Mouse (Mus musculus): ENCODE data around the gene Spred3.

The Spred3 gene

GRCm38 (mm10) chr7:29134230-29134629, 36.0 kb downstream of the Spred3 start:
- DNase-seq (ENCODE audit: low spot score in 2 of 2) = no peak

- no peak for DNase-seq (ENCODE audit: low spot score in 2 of 2)
Observed at GRCm38 (mm10) chr7:29128725-29129124, 41.5 kb downstream of the Spred3 start.

GRCm38 (mm10) chr7:29126173-29126915, 43.9 kb downstream of the Spred3 start:
- DNase-seq (ENCODE audit: low spot score in 2 of 2) = peak; percentile 60 to 61

- peak in 1 of 2 experiments; percentile 37 for DNase-seq (ENCODE audit: low spot score in 2 of 2)
Observed at GRCm38 (mm10) chr7:29124970-29125369, 45.2 kb downstream of the Spred3 start, which contains the start of gene Ryr1. TSS of gene Ryr1 (minus strand) at chr7:29125179.

- DNase-seq (ENCODE audit: low spot score in 2 of 2) = no peak
Observed at GRCm38 (mm10) chr7:29123531-29124358, 46.5 kb downstream of the Spred3 start.

GRCm38 (mm10) chr7:29122821-29123220, 47.4 kb downstream of the Spred3 start:
- no peak for DNase-seq (ENCODE audit: low spot score in 2 of 2)

- no peak for DNase-seq (ENCODE audit: low spot score in 2 of 2)
Observed at GRCm38 (mm10) chr7:29119526-29119925, 50.7 kb downstream of the Spred3 start.

- no peak for DNase-seq (ENCODE audit: low spot score in 2 of 2)
Observed at GRCm38 (mm10) chr7:29118142-29118851, 51.9 kb downstream of the Spred3 start.

- DNase-seq (ENCODE audit: low spot score in 2 of 2) = peak; percentile 45 to 70
Observed at GRCm38 (mm10) chr7:29108992-29109955, 60.9 kb downstream of the Spred3 start.
